Mouse (Mus musculus): ENCODE measurements at regions not wholly inside any gene's neighbourhood (a gene's known extent, or its start where the extent isn't known, plus 50 kb on each side); places are given as distances from the start of the nearest gene placed in this dataset.
A peak's percentile ranks its signal among the peaks of the same experiment; 100 is the strongest.

- H3K4me3 ChIP-seq, result no peak overlapping the region
- intact Hi-C loops (cut with DNase I), result no loop called here
- DNase-seq (ENCODE audit: extremely low spot score in 1 of 2, low spot score in 2 of 2), result no peak
- TF ChIP-seq CTCF (IDR thresholded peaks at IDR 0.05), result no peak
- no peak overlapping the region for H3K27ac ChIP-seq
These were observed 222.1 kb upstream of the Hes1 start for GRCm38 (mm10) chr16:29842071-29842470.

GRCm38 (mm10) chr16:29843490-29843889 is 220.7 kb upstream of the Hes1 start:
- TF ChIP-seq CTCF (IDR thresholded peaks at IDR 0.05), result no peak
- intact Hi-C loops (cut with DNase I), result no loop called here
- DNase-seq (ENCODE audit: extremely low spot score in 1 of 2, low spot score in 2 of 2), result no peak
- Histone ChIP-seq H3K27ac (no peak overlapping the region), H3K4me3 (no peak overlapping the region)

GRCm38 (mm10) chr16:29844706-29845596 is 219.2 kb upstream of the Hes1 start:
- DNase-seq (ENCODE audit: extremely low spot score in 1 of 2, low spot score in 2 of 2), result no peak
- Histone ChIP-seq H3K27ac (no peak overlapping the region), H3K4me3 (no peak overlapping the region)
- intact Hi-C loops (cut with DNase I), result no loop called here
- no peak for TF ChIP-seq CTCF (IDR thresholded peaks at IDR 0.05)

GRCm38 (mm10) chr16:29845597-29845986 is 218.6 kb upstream of the Hes1 start:
- no peak for DNase-seq (ENCODE audit: extremely low spot score in 1 of 2, low spot score in 2 of 2)
- Histone ChIP-seq H3K4me3 (no peak overlapping the region), H3K27ac (no peak overlapping the region)
- intact Hi-C loops (cut with DNase I), result no loop called here
- TF ChIP-seq CTCF (IDR thresholded peaks at IDR 0.05), result no peak

GRCm38 (mm10) chr16:29847059-29847458 is 217.1 kb upstream of the Hes1 start:
- DNase-seq (ENCODE audit: extremely low spot score in 1 of 2, low spot score in 2 of 2), result no peak
- Histone ChIP-seq H3K27ac (no peak overlapping the region), H3K4me3 (no peak overlapping the region)
- intact Hi-C loops (cut with DNase I), result no loop called here
- no peak for TF ChIP-seq CTCF (IDR thresholded peaks at IDR 0.05)

GRCm38 (mm10) chr16:29847734-29848133 is 216.4 kb upstream of the Hes1 start:
- Histone ChIP-seq H3K4me3 (no peak overlapping the region), H3K27ac (no peak overlapping the region)
- intact Hi-C loops (cut with DNase I), result no loop called here
- no peak for DNase-seq (ENCODE audit: extremely low spot score in 1 of 2, low spot score in 2 of 2)
- TF ChIP-seq CTCF (IDR thresholded peaks at IDR 0.05), result no peak

- Histone ChIP-seq H3K27ac (no peak overlapping the region), H3K4me3 (no peak overlapping the region)
- no peak for DNase-seq (ENCODE audit: extremely low spot score in 1 of 2, low spot score in 2 of 2)
- no peak; the same call in 1 of the 2 replicates for TF ChIP-seq CTCF (IDR thresholded peaks at IDR 0.05)
- intact Hi-C loops (cut with DNase I), result no loop called here
These were observed 215.7 kb upstream of the Hes1 start for GRCm38 (mm10) chr16:29848527-29848926.

- intact Hi-C loops (cut with DNase I), result no loop called here
- Histone ChIP-seq H3K27ac (no peak overlapping the region), H3K4me3 (no peak overlapping the region)
- no peak for DNase-seq (ENCODE audit: extremely low spot score in 1 of 2, low spot score in 2 of 2)
- no peak for TF ChIP-seq CTCF (IDR thresholded peaks at IDR 0.05)
These were observed 214.7 kb upstream of the Hes1 start for GRCm38 (mm10) chr16:29849511-29849910.

- intact Hi-C loops (cut with DNase I), result no loop called here
- H3K27ac ChIP-seq, result no peak overlapping the region
- no peak for DNase-seq (ENCODE audit: extremely low spot score in 1 of 2, low spot score in 2 of 2)
- TF ChIP-seq CTCF (IDR thresholded peaks at IDR 0.05), result no peak
- H3K4me3 ChIP-seq, result no peak overlapping the region
These were observed 213.6 kb upstream of the Hes1 start for GRCm38 (mm10) chr16:29850616-29851015.

GRCm38 (mm10) chr16:29851827-29852226 is 212.4 kb upstream of the Hes1 start:
- DNase-seq (ENCODE audit: extremely low spot score in 1 of 2, low spot score in 2 of 2), result no peak
- Histone ChIP-seq H3K4me3 (no peak overlapping the region), H3K27ac (no peak overlapping the region)
- intact Hi-C loops (cut with DNase I), result no loop called here
- TF ChIP-seq CTCF (IDR thresholded peaks at IDR 0.05), result no peak

GRCm38 (mm10) chr16:29854805-29855565 is 209.2 kb upstream of the Hes1 start:
- Histone ChIP-seq H3K4me3 (no peak overlapping the region), H3K27ac (no peak overlapping the region)
- intact Hi-C loops (cut with DNase I), result no loop called here
- no peak for DNase-seq (ENCODE audit: extremely low spot score in 1 of 2, low spot score in 2 of 2)
- TF ChIP-seq CTCF (IDR thresholded peaks at IDR 0.05), result no peak

GRCm38 (mm10) chr16:29856545-29856944 is 207.6 kb upstream of the Hes1 start:
- no peak for DNase-seq (ENCODE audit: extremely low spot score in 1 of 2, low spot score in 2 of 2)
- intact Hi-C loops (cut with DNase I), result no loop called here
- Histone ChIP-seq H3K4me3 (no peak overlapping the region), H3K27ac (no peak overlapping the region)
- peak; percentile 46 for TF ChIP-seq CTCF (IDR thresholded peaks at IDR 0.05)

Data from left cerebral cortex, adult 2 months (tissue).